Mouse (Mus musculus) MEL (cell line): Measurements from ENCODE around the gene Chd9. TPM values are rescaled to one million over a fixed set of nuclear protein-coding genes. Genes with fewer than 3 reads are reported as not detected.

Experiments used
- DNase-seq: peaks from one replicate; pipeline ENCODE4 v3.0.0; 2011; ENCODE audit warnings: low read depth, low spot score
- H3K27ac ChIP-seq: 2 replicates; pipeline ENCODE4 v1.5.1; 2012; ENCODE audit warnings: low read depth, mild to moderate bottlenecking, control low read depth, low read length, moderate library complexity; ENCODE audit not compliant: control insufficient read depth
- H3K27me3 ChIP-seq, 2 experiments: fragments of 150-350 bp in 1 of 2; sonication (generic) in 1 of 2; 2 replicates each; pipeline ENCODE4 v1.6.1; 2012; ENCODE audit warnings: low read length in 2 of 2, mild to moderate bottlenecking in 2 of 2, improper control_type of control experiment in 1 of 2, moderate library complexity in 1 of 2; ENCODE audit not compliant: insufficient read depth in 2 of 2, control insufficient read depth in 1 of 2
- H3K36me3 ChIP-seq, 2 experiments: 2 replicates each; pipeline ENCODE4 v1.6.1; 2012 to 2014; ENCODE audit warnings: low read length in 2 of 2, improper control_type of control experiment in 1 of 2, inconsistent platforms in 1 of 2, mild to moderate bottlenecking in 1 of 2; ENCODE audit not compliant: insufficient read depth in 2 of 2, control insufficient read depth in 1 of 2
- H3K4me1 ChIP-seq, 2 experiments: fragments of 150-350 bp in 1 of 2; sonication (generic) in 1 of 2; 2 replicates each; pipeline ENCODE4 v1.6.1; 2012; ENCODE audit warnings: low read length in 2 of 2, improper control_type of control experiment in 1 of 2, mild to moderate bottlenecking in 1 of 2; ENCODE audit not compliant: insufficient read depth in 2 of 2, control insufficient read depth in 1 of 2
- H3K4me3 ChIP-seq, 2 experiments: fragments of 150-350 bp in 1 of 2; sonication (generic) in 1 of 2; 2 replicates each; pipeline ENCODE4 v1.5.1; 2012; ENCODE audit warnings: low read depth in 2 of 2, low read length in 2 of 2, mild to moderate bottlenecking in 2 of 2, moderate library complexity in 2 of 2, control low read depth in 1 of 2, improper control_type of control experiment in 1 of 2; ENCODE audit not compliant: control insufficient read depth in 1 of 2, insufficient read depth in 1 of 2
- H3K79me2 ChIP-seq: 2 replicates; pipeline ENCODE4 v1.6.1; 2012; ENCODE audit warnings: mild to moderate bottlenecking, low read length, moderate library complexity; ENCODE audit not compliant: control insufficient read depth, poor library complexity, insufficient read depth
- H3K9ac ChIP-seq: 2 replicates; pipeline ENCODE4 v1.6.1; 2012; ENCODE audit warnings: low read depth, mild to moderate bottlenecking, control low read depth, low read length, moderate library complexity; ENCODE audit not compliant: control insufficient read depth, poor library complexity, severe bottlenecking
- H3K9me3 ChIP-seq: fragments of 150-350 bp; sonication (generic); replicated peaks from 2 replicates; pipeline ENCODE4 v1.6.1; 2012; ENCODE audit warnings: mild to moderate bottlenecking, low read length, improper control_type of control experiment, moderate library complexity; ENCODE audit not compliant: insufficient read depth
- CHD1 ChIP-seq: IDR thresholded peaks from 2 replicates; pipeline ENCODE4 v1.6.1; 2012; ENCODE audit warnings: low read depth, mild to moderate bottlenecking, inconsistent platforms, low read length, improper control_type of control experiment
- CHD2 ChIP-seq: IDR thresholded peaks from 2 replicates; pipeline ENCODE4 v1.6.1; 2011; ENCODE audit warnings: low read length, improper control_type of control experiment
- E2F4 ChIP-seq: IDR thresholded peaks from 2 replicates; pipeline ENCODE4 v1.6.1; 2011; ENCODE audit warnings: low read depth, low read length, improper control_type of control experiment, borderline replicate concordance
- ELF1 ChIP-seq: IDR thresholded peaks from 2 replicates; pipeline ENCODE4 v1.6.1; 2014; ENCODE audit warnings: low read depth, mild to moderate bottlenecking, inconsistent platforms, low read length, improper control_type of control experiment, moderate library complexity
- EP300 ChIP-seq, 2 experiments: IDR thresholded peaks; 2 replicates each; pipeline ENCODE4 v1.6.1; 2011; ENCODE audit warnings: improper control_type of control experiment in 2 of 2, low read length in 2 of 2, low read depth in 1 of 2, mild to moderate bottlenecking in 1 of 2
- ETS1 ChIP-seq: IDR thresholded peaks from 2 replicates; pipeline ENCODE4 v1.6.1; 2012; ENCODE audit warnings: low read depth, mild to moderate bottlenecking, inconsistent platforms, low read length, improper control_type of control experiment, moderate library complexity
- JUND ChIP-seq: IDR thresholded peaks from 2 replicates; pipeline ENCODE4 v1.6.1; 2011; ENCODE audit warnings: low read depth, mild to moderate bottlenecking, improper control_type of control experiment, low read length
- KAT2A ChIP-seq: conservative IDR thresholded peaks from 2 replicates; pipeline ENCODE4 v1.6.1; 2012; ENCODE audit warnings: low read depth, low read length, improper control_type of control experiment, inconsistent platforms
- MXI1 ChIP-seq: IDR thresholded peaks from 2 replicates; pipeline ENCODE4 v1.6.1; 2011; ENCODE audit warnings: mild to moderate bottlenecking, low read depth, low read length, improper control_type of control experiment
- MYC ChIP-seq: IDR thresholded peaks from 2 replicates; pipeline ENCODE4 v1.6.1; 2011; ENCODE audit warnings: low read depth, mild to moderate bottlenecking, low read length, improper control_type of control experiment, moderate library complexity
- NRF1 ChIP-seq: IDR thresholded peaks from 2 replicates; pipeline ENCODE4 v1.6.1; 2014; ENCODE audit warnings: low read depth, mild to moderate bottlenecking, inconsistent platforms, low read length, improper control_type of control experiment, moderate library complexity; ENCODE audit not compliant: poor library complexity, insufficient read depth, severe bottlenecking
- POLR2A ChIP-seq, 2 experiments: IDR thresholded peaks; 2 replicates each; pipeline ENCODE4 v1.6.1; 2011 to 2012; ENCODE audit warnings: low read length in 2 of 2, mild to moderate bottlenecking in 2 of 2, control low read depth in 1 of 2, improper control_type of control experiment in 1 of 2, low read depth in 1 of 2, moderate library complexity in 1 of 2; ENCODE audit not compliant: control insufficient read depth in 1 of 2, insufficient read depth in 1 of 2, poor library complexity in 1 of 2
- RAD21 ChIP-seq: IDR thresholded peaks from 2 replicates; pipeline ENCODE4 v1.6.1; 2011; ENCODE audit warnings: mild to moderate bottlenecking, low read depth, low read length, improper control_type of control experiment
- RCOR1 ChIP-seq: IDR thresholded peaks from 2 replicates; pipeline ENCODE4 v1.6.1; 2012; ENCODE audit warnings: low read depth, mild to moderate bottlenecking, inconsistent platforms, low read length, improper control_type of control experiment
- SIN3A ChIP-seq: IDR thresholded peaks from 2 replicates; pipeline ENCODE4 v1.6.1; 2012; ENCODE audit warnings: low read length, improper control_type of control experiment, inconsistent platforms
- SMC3 ChIP-seq: IDR thresholded peaks from 2 replicates; pipeline ENCODE4 v1.6.1; 2011; ENCODE audit warnings: low read depth, low read length, improper control_type of control experiment
- TBP ChIP-seq: IDR thresholded peaks from 2 replicates; pipeline ENCODE4 v1.8.0; 2011; ENCODE audit warnings: low read depth, low read length, improper control_type of control experiment
- USF1 ChIP-seq: IDR thresholded peaks from 2 replicates; pipeline ENCODE4 v1.6.1; 2014; ENCODE audit warnings: low read depth, mild to moderate bottlenecking, inconsistent platforms, low read length, improper control_type of control experiment, moderate library complexity
- ZC3H11A ChIP-seq: IDR thresholded peaks from 2 replicates; pipeline ENCODE4 v1.6.1; 2012; ENCODE audit warnings: low read depth, mild to moderate bottlenecking, inconsistent platforms, low read length, improper control_type of control experiment
- ZKSCAN1 ChIP-seq: IDR thresholded peaks from 2 replicates; pipeline ENCODE4 v1.6.1; 2012; ENCODE audit warnings: low read depth, mild to moderate bottlenecking, inconsistent platforms, low read length, improper control_type of control experiment, moderate library complexity
- ZMIZ1 ChIP-seq: IDR thresholded peaks from 2 replicates; pipeline ENCODE4 v1.6.1; 2012; ENCODE audit warnings: low read depth, mild to moderate bottlenecking, inconsistent platforms, low read length, improper control_type of control experiment, moderate library complexity
- ZNF384 ChIP-seq: IDR thresholded peaks from 2 replicates; pipeline ENCODE4 v1.6.1; 2012; ENCODE audit warnings: low read depth, mild to moderate bottlenecking, inconsistent platforms, low read length, improper control_type of control experiment
- polyA plus RNA-seq, 2 experiments: library from polyadenylated mRNA; stranded (reverse) in 1 of 2; unstranded in 1 of 2; fragments of >175 nt in 1 of 2; fragments of >200 nt in 1 of 2; gene quantifications; 2 replicates each; pipeline versions ENCODE4 v1.2.1 to v1.2.4; 2012; ENCODE audit warnings: low replicate concordance in 2 of 2, low read depth in 1 of 2; ENCODE audit not compliant: insufficient read length in 2 of 2, insufficient read depth in 1 of 2, missing spikeins in 1 of 2
- total RNA-seq: library from RNA; depleted of rRNA; stranded (reverse); fragments of 300-350 nt; gene quantifications from 2 replicates; pipeline ENCODE4 v1.2.3, GENCODE M21; 2012

The Chd9 gene
- total and polyA plus RNA-seq, 3 experiments, result 5.9 to 87.4 (median 40.3) TPM

GRCm38 (mm10) chr8:90938352-90938930 lies 110.3 kb downstream of the Chd9 start:
- Histone ChIP-seq H3K27me3 (no peaks in the 10 kb centered on the region), H3K4me3 (no peak overlapping the region), H3K36me3 (peaks cover 0 to 12% of the 10 kb centered on the region in 2 experiments; a peak in 3 of 4 replicates), H3K79me2 (no peaks in the 10 kb centered on the region), H3K4me1 (peaks cover 3% of the 10 kb centered on the region in 2 experiments; a peak in 3 of 4 replicates), H3K27ac (no peak overlapping the region), H3K9ac (no peak overlapping the region), H3K9me3 (no peaks in the 10 kb centered on the region)
- TF ChIP-seq ZKSCAN1 (no peak), ELF1 (peak; percentile 6; the same call in 1 of the 2 replicates), JUND (no peak), MXI1 (no peak)
- peak; percentile 32 for DNase-seq

GRCm38 (mm10) chr8:90939867-90940266 lies 111.7 kb downstream of the Chd9 start:
- peaks cover 0 to 12% of the 10 kb centered on the region in 2 experiments for H3K36me3 ChIP-seq
- peaks cover 6 to 7% of the 10 kb centered on the region in 2 experiments; a peak in 3 of 4 replicates for H3K4me1 ChIP-seq
- TF ChIP-seq RCOR1 (no peak), JUND (no peak), POLR2A (IDR thresholded peaks at IDR 0.05; ENCODE audit: control insufficient read depth in 1 of 2, insufficient read depth in 1 of 2, low read depth in 1 of 2, low read length in 2 of 2, poor library complexity in 1 of 2) (no peak), CHD1 (no peak), ETS1 (no peak), TBP (no peak), MXI1 (no peak), NRF1 (no peak), SIN3A (no peak), CHD2 (no peak), USF1 (no peak)
- H3K9ac ChIP-seq, result no peak overlapping the region
- DNase-seq, result no peak
- H3K79me2 ChIP-seq, result no peaks in the 10 kb centered on the region
- H3K4me3 ChIP-seq, result no peak overlapping the region
- H3K27me3 ChIP-seq, result no peaks in the 10 kb centered on the region
- H3K9me3 ChIP-seq, result no peaks in the 10 kb centered on the region
- H3K27ac ChIP-seq, result no peak overlapping the region

GRCm38 (mm10) chr8:90943770-90944169 lies 115.6 kb downstream of the Chd9 start:
- TF ChIP-seq ETS1 (peak; percentile 56), ZNF384 (no peak), KAT2A (no peak), SMC3 (no peak), NRF1 (no peak), E2F4 (no peak), RAD21 (no peak), EP300 (IDR thresholded peaks at IDR 0.05; ENCODE audit: low read depth in 1 of 2, low read length in 2 of 2) (peak in 1 of 2 experiments; percentile 38; a peak in 1 of 4 replicates), MYC (no peak), CHD1 (no peak), TBP (no peak), MXI1 (no peak), ZC3H11A (no peak), ZMIZ1 (no peak), CHD2 (no peak)
- H3K4me3 ChIP-seq, result no peak overlapping the region
- peaks cover 0 to 12% of the 10 kb centered on the region in 2 experiments; a peak in 3 of 4 replicates for H3K36me3 ChIP-seq
- no peak for DNase-seq
- no peaks in the 10 kb centered on the region for H3K79me2 ChIP-seq
- H3K9me3 ChIP-seq, result no peaks in the 10 kb centered on the region
- H3K9ac ChIP-seq, result no peak overlapping the region
- H3K27me3 ChIP-seq, result no peaks in the 10 kb centered on the region
- H3K27ac ChIP-seq, result no peak overlapping the region
- H3K4me1 ChIP-seq, result peaks cover 6 to 7% of the 10 kb centered on the region in 2 experiments; a peak in 3 of 4 replicates
